Mouse (Mus musculus) kidney, embryonic 14.5 days (tissue): ENCODE data around the gene Zik1. TPM values are rescaled to one million over a fixed set of nuclear protein-coding genes. Genes with fewer than 3 reads are reported as not detected.

Experiments
- ATAC-seq: fragments of 200-750 bp; cut with Nextera tagmentation; 2 replicates; pipeline ENCODE4 v1.8.0; 2017; ENCODE audit warnings: moderate number of reproducible peaks, mild to moderate bottlenecking, moderate TSS enrichment, moderate library complexity; ENCODE audit not compliant: low FRiP score, low TSS enrichment
- H3K27ac ChIP-seq: fragments of 300-500 bp; sonication (generic); 2 replicates; pipeline ENCODE4 v1.5.1; 2014; ENCODE audit warnings: low read depth, mild to moderate bottlenecking, low read length, moderate library complexity, mixed read lengths
- H3K27me3 ChIP-seq: fragments of 300-500 bp; sonication (generic); 2 replicates; pipeline ENCODE4 v1.6.1; 2014; ENCODE audit warnings: mild to moderate bottlenecking, low read length; ENCODE audit not compliant: control insufficient read depth, insufficient read depth
- H3K36me3 ChIP-seq: fragments of 300-500 bp; sonication (generic); 2 replicates; pipeline ENCODE4 v1.6.1; 2014; ENCODE audit warnings: low read length, mixed read lengths; ENCODE audit not compliant: control insufficient read depth, insufficient read depth
- H3K4me1 ChIP-seq: fragments of 300-500 bp; sonication (generic); 2 replicates; pipeline ENCODE4 v1.6.1; 2014; ENCODE audit warnings: low read length, mixed read lengths; ENCODE audit not compliant: control insufficient read depth, insufficient read depth
- H3K4me2 ChIP-seq: fragments of 300-500 bp; sonication (generic); replicated peaks from 2 replicates; pipeline ENCODE4 v1.6.1; 2014; ENCODE audit warnings: low read depth, mild to moderate bottlenecking, low read length
- H3K4me3 ChIP-seq: fragments of 300-500 bp; sonication (generic); 2 replicates; pipeline ENCODE4 v1.5.1; 2014; ENCODE audit warnings: mild to moderate bottlenecking, low read length
- H3K9ac ChIP-seq: fragments of 300-500 bp; sonication (generic); 2 replicates; pipeline ENCODE4 v1.6.1; 2014; ENCODE audit warnings: low read depth, mild to moderate bottlenecking, low read length, moderate library complexity
- H3K9me3 ChIP-seq: fragments of 300-500 bp; sonication (generic); 2 replicates; pipeline ENCODE4 v1.6.1; 2016; ENCODE audit warnings: low read length; ENCODE audit not compliant: control insufficient read depth
- WGBS: fragments of 180-500 bp; shearing (Covaris S2); extraction: QIAGEN DNeasy Blood & Tissue Kit; methylation state at CpG from one replicate; pipeline ENCODE4 v1.1.7; 2014; 5-methylcytosine and 5-hydroxymethylcytosine counted together
- polyA plus RNA-seq: library from polyadenylated mRNA; unstranded; fragments of >200 nt; fragmentation: Nextera tagmentation; extraction: Ambion mirVana; gene quantifications from 2 replicates; pipeline ENCODE4 v1.2.1, GENCODE M21; 2014

Zik1 gene
- 14.8 and 15.8 TPM in 2 replicates for polyA plus RNA-seq

- Histone ChIP-seq H3K36me3 (peaks cover 29% of the 10 kb centered on the region), H3K4me2 (peak within 1 kb of the TSS; percentile 63), H3K27ac (no peak within 1 kb of the TSS), H3K4me1 (peaks cover 4% of the 10 kb centered on the region; the same call in 1 of the 2 replicates), H3K4me3 (peak within 1 kb of the TSS; percentile 62), H3K9me3 (no peaks in the 10 kb centered on the region), H3K27me3 (no peaks in the 10 kb centered on the region), H3K9ac (peak within 1 kb of the TSS; percentile 81)
- 2% methylated on average over 33 of the region's 33 CpGs for WGBS
- ATAC-seq, result peak; percentile 100
Measured at GRCm38 (mm10) chr7:10494786-10495521, at the start of gene Zik1. Gene Zik1, minus strand, starts transcription at chr7:10495394.

- Histone ChIP-seq H3K36me3 (peaks cover 23% of the 10 kb centered on the region), H3K4me2 (peak overlapping the region; percentile 63; the same call in 1 of the 2 replicates), H3K9me3 (no peaks in the 10 kb centered on the region), H3K9ac (no peak overlapping the region), H3K27me3 (no peaks in the 10 kb centered on the region), H3K27ac (no peak overlapping the region), H3K4me1 (peaks cover 4% of the 10 kb centered on the region; the same call in 1 of the 2 replicates), H3K4me3 (peak overlapping the region; percentile 62)
- 34% methylated on average over 6 of the region's 6 CpGs for WGBS
- ATAC-seq, result no peak
Measured at GRCm38 (mm10) chr7:10495578-10495977, 384 bp upstream of the Zik1 start.

DNA sequence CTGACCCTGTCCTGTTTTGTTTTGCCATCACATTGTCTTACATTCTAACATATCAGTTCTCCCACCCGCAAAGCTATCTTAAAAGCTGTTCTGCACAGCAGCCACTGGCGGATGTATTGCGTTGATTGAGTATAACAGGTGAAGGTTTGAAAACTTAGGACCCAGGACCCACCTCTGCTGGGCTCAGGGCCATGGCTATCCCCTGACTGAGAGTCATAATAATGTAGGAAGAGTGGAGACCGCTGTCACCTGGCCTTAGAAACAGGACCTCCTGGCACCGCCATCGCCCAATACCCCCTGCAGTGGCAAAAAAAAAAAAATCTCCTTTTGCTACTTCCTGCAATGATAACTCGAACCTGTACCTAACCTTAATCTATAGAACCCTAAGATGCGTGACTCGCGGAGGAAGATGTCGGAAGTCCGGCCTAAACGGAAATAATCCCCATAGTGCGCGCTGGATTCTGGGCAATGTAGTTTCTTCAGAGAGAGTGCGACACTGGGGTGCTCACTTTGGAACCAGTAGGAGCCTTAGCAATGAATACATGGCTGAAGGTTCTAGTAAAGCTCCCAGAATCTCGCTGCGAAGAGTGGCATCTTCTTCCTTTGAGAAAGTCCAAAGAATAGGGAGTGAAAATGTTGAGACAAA is 14.5 kb downstream of the Zik1 start:
- Histone ChIP-seq H3K27me3 (no peaks in the 10 kb centered on the region), H3K4me2 (0 out of 2 replicates have a peak overlapping the region, but pooled peaks have one; percentile 15), H3K27ac (no peak overlapping the region), H3K4me3 (no peak overlapping the region), H3K36me3 (no peaks in the 10 kb centered on the region), H3K9me3 (peaks cover 7% of the 10 kb centered on the region; the same call in 1 of the 2 replicates), H3K4me1 (no peaks in the 10 kb centered on the region), H3K9ac (no peak overlapping the region)
- ATAC-seq, result no peak
- 67% methylated on average over 18 of the region's 18 CpGs for WGBS

- no peak for ATAC-seq
- no peaks in the 10 kb centered on the region for H3K27me3 ChIP-seq
- H3K9ac ChIP-seq, result no peak overlapping the region
- H3K27ac ChIP-seq, result no peak overlapping the region
- no peak overlapping the region for H3K4me2 ChIP-seq
- no peaks in the 10 kb centered on the region for H3K4me1 ChIP-seq
- peaks cover 7% of the 10 kb centered on the region; the same call in 1 of the 2 replicates for H3K9me3 ChIP-seq
- H3K36me3 ChIP-seq, result no peaks in the 10 kb centered on the region
- H3K4me3 ChIP-seq, result no peak overlapping the region
Measured at GRCm38 (mm10) chr7:10479813-10480212, 15.4 kb downstream of the Zik1 start.

DNA sequence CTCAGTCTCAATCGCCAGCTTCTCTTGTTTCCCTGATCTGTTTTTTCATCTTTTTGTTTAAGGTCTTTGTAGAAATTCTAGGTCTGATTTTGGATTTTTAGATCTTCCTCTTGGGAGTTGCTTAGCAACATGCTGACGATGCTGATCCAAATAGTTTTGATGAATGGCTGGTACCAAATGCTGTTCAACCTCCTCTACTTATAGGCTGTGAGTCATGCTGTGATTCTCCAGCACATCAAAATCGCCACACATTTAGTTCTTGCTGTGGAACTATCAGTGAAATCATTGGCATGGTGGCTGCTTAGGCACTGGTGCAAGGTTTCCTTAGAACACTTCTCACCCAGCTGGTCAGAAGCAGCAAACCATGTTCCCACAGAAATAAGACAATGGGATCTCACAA is 37.0 kb downstream of the Zik1 start:
- 79% methylated on average over 3 of the region's 3 CpGs for WGBS
- H3K27me3 ChIP-seq, result no peaks in the 10 kb centered on the region
- H3K4me3 ChIP-seq, result no peak overlapping the region
- H3K36me3 ChIP-seq, result no peaks in the 10 kb centered on the region
- ATAC-seq, result no peak
- no peak overlapping the region for H3K27ac ChIP-seq
- no peak overlapping the region for H3K9ac ChIP-seq
- H3K9me3 ChIP-seq, result no peaks in the 10 kb centered on the region
- no peak overlapping the region for H3K4me2 ChIP-seq
- no peaks in the 10 kb centered on the region for H3K4me1 ChIP-seq

GRCm38 (mm10) chr7:10443031-10443430 is 52.2 kb downstream of the Zik1 start, which contains the start of gene Vmn1r67:
Gene Vmn1r67, plus strand, starts transcription at chr7:10443331.
- Histone ChIP-seq H3K27me3 (no peaks in the 10 kb centered on the region), H3K36me3 (no peaks in the 10 kb centered on the region), H3K4me2 (no peak within 1 kb of the TSS), H3K9ac (no peak within 1 kb of the TSS), H3K9me3 (peaks cover 6% of the 10 kb centered on the region), H3K4me3 (no peak within 1 kb of the TSS), H3K4me1 (no peaks in the 10 kb centered on the region), H3K27ac (no peak within 1 kb of the TSS)
- no peak for ATAC-seq

Other genes with a start within 250 kb of the Zik1 start
- gene Vmn1r66, start 217.4 kb downstream of the Zik1 start, polyA plus RNA-seq, result not detected in 2 replicates
- gene Vmn1r67, start 52.1 kb downstream of the Zik1 start, polyA plus RNA-seq, result not detected in 2 replicates
- gene Vmn1r68, start 63.1 kb upstream of the Zik1 start, polyA plus RNA-seq, result not detected in 2 replicates
- not detected in 2 replicates for gene Vmn1r69, start 118.3 kb upstream of the Zik1 start, polyA plus RNA-seq
- not detected in 2 replicates for gene Vmn1r70, start 136.1 kb upstream of the Zik1 start, polyA plus RNA-seq
- not detected in 2 replicates for gene Nlrp4b, start 192.4 kb upstream of the Zik1 start, polyA plus RNA-seq